Comparison of ENCODE assay signal across 14 mouse cellular contexts in genomic region chr6:30710371-30711364, GRCm38 (mm10). TPM values are rescaled to one million over a fixed set of nuclear protein-coding genes. Genes with fewer than 3 reads are reported as not detected.
A peak's percentile ranks its signal among the peaks of the same experiment; 100 is the strongest.
DNase-seq lines count a peak whose midpoint lies in the region; ATAC-seq and TF ChIP-seq lines count a peak whose summit lies in the region.
"Had no signal": no experiment of that assay in that cellular context is flagged by ENCODE, and none has a peak within 500 bp of the region (broad histone marks: within the 10 kb centered on the region; RNA-seq: fewer than 3 reads in every experiment).

No protein-coding gene starts in this region.

- H3K4me2 ChIP-seq in heart, embryonic 16.5 days (ENCODE audit: low read depth, low read length), result no peak overlapping the region
- H3K4me2 ChIP-seq in lung, postnatal 0 days (replicated peaks; ENCODE audit: low read depth, low read length), result no peak overlapping the region
- peak overlapping the region; percentile 49 for H3K4me2 ChIP-seq in limb, embryonic 13.5 days (replicated peaks)

- H3K36me3 ChIP-seq in heart, embryonic 16.5 days (ENCODE audit: control insufficient read depth, insufficient read depth), result no peaks in the 10 kb centered on the region
- H3K36me3 ChIP-seq in lung, postnatal 0 days (ENCODE audit: insufficient read depth, low read length), result no peaks in the 10 kb centered on the region
- no peaks in the 10 kb centered on the region for H3K36me3 ChIP-seq in embryonic facial prominence, embryonic 10.5 days (replicated peaks)
- H3K36me3 ChIP-seq in limb, embryonic 13.5 days, result no peaks in the 10 kb centered on the region

- H3K4me1 ChIP-seq in heart, embryonic 16.5 days (ENCODE audit: control insufficient read depth, insufficient read depth, low read length), result 0 out of 2 replicates have a peak, but pooled peaks cover 3% of the 10 kb centered on the region
- no peaks in the 10 kb centered on the region; the same call in 1 of the 2 replicates for H3K4me1 ChIP-seq in lung, postnatal 0 days (ENCODE audit: insufficient read depth, low read depth, low read length)
- peaks cover 45% of the 10 kb centered on the region for H3K4me1 ChIP-seq in embryonic facial prominence, embryonic 10.5 days
- peaks cover 59% of the 10 kb centered on the region for H3K4me1 ChIP-seq in limb, embryonic 13.5 days

- WGBS in heart, embryonic 16.5 days, result 62% methylated on average over 25 of the region's 25 CpGs
- 60% methylated on average over 25 of the region's 25 CpGs for WGBS in lung, postnatal 0 days
- WGBS in embryonic facial prominence, embryonic 10.5 days, result 64% methylated on average over 25 of the region's 25 CpGs
- WGBS in limb, embryonic 13.5 days, result 14% methylated on average over 25 of the region's 25 CpGs

- H3K9ac ChIP-seq in heart, embryonic 16.5 days (ENCODE audit: low read length), result no peak overlapping the region
- no peak overlapping the region for H3K9ac ChIP-seq in lung, postnatal 0 days (replicated peaks; ENCODE audit: low read depth)
- H3K9ac ChIP-seq in limb, embryonic 13.5 days, result peak overlapping the region; percentile 39; the same call in 1 of the 2 replicates

- intact Hi-C loops in heart, postnatal 10 days (cut with DNase I), result no loop called here

- no peak for TF ChIP-seq EP300 in lung, postnatal 0 days (IDR thresholded peaks at IDR 0.05)

- no peaks in the 10 kb centered on the region for H3K27me3 ChIP-seq in heart, embryonic 16.5 days (ENCODE audit: control insufficient read depth, insufficient read depth, low read length)
- no peaks in the 10 kb centered on the region for H3K27me3 ChIP-seq in lung, postnatal 0 days (replicated peaks; ENCODE audit: insufficient read depth, low read length)
- H3K27me3 ChIP-seq in embryonic facial prominence, embryonic 10.5 days (replicated peaks; ENCODE audit: low read depth, poor library complexity, severe bottlenecking), result no peaks in the 10 kb centered on the region
- H3K27me3 ChIP-seq in limb, embryonic 13.5 days, result no peaks in the 10 kb centered on the region
- H3K27me3 ChIP-seq: megakaryocyte, embryonic 14.5 days had no signal

- no peak for ATAC-seq in heart, embryonic 16.5 days (replicated peaks; ENCODE audit: extremely low read depth, insufficient read depth, low FRiP score)
- no peak for ATAC-seq in lung, postnatal 0 days
- peak; percentile 45; the same call in 1 of the 2 replicates for ATAC-seq in limb, embryonic 13.5 days (ENCODE audit: low FRiP score, low read depth)
- ATAC-seq: CD4-positive, CD25-positive, alpha-beta regulatory T cell, adult 4 months; forebrain, embryonic 14.5 days; inflammation-experienced regulatory T-cells, adult 6 months; Patski had no signal

- no peak overlapping the region for H3K4me3 ChIP-seq in heart, embryonic 16.5 days (ENCODE audit: low read length)
- H3K4me3 ChIP-seq in lung, postnatal 0 days (ENCODE audit: low read depth, low read length), result no peak overlapping the region
- H3K4me3 ChIP-seq in embryonic facial prominence, embryonic 10.5 days, result no peak overlapping the region
- H3K4me3 ChIP-seq in limb, embryonic 13.5 days, result no peak overlapping the region

- no peaks in the 10 kb centered on the region for H3K9me3 ChIP-seq in heart, embryonic 16.5 days (replicated peaks; ENCODE audit: control insufficient read depth, low read length)
- H3K9me3 ChIP-seq in lung, postnatal 0 days (ENCODE audit: low read length), result no peaks in the 10 kb centered on the region
- H3K9me3 ChIP-seq in embryonic facial prominence, embryonic 10.5 days, result no peaks in the 10 kb centered on the region
- H3K9me3 ChIP-seq in limb, embryonic 13.5 days, result no peaks in the 10 kb centered on the region

- no peak for DNase-seq in heart, postnatal 10 days
- peak; percentile 7 for DNase-seq in lung, postnatal 0 days (ENCODE audit: low spot score)
- no peak for DNase-seq in lung, postnatal 36 days
- DNase-seq in embryonic facial prominence, embryonic 10.5 days (ENCODE audit: low spot score), result no peak
- DNase-seq in spleen, postnatal 14 days (ENCODE audit: low spot score in 2 of 2), result no peak
- DNase-seq: cerebellum, adult 8-10 months; gastrocnemius, postnatal 14 days had no signal

- H3K27ac ChIP-seq in heart, embryonic 16.5 days (ENCODE audit: low read length), result peak overlapping the region; percentile 4; the same call in 1 of the 2 replicates
- 0 out of 2 replicates have a peak overlapping the region, but pooled peaks have one; percentile 38 for H3K27ac ChIP-seq in lung, postnatal 0 days (ENCODE audit: low read length)
- peak overlapping the region; percentile 83 for H3K27ac ChIP-seq in embryonic facial prominence, embryonic 10.5 days (replicated peaks)
- peak overlapping the region; percentile 95 for H3K27ac ChIP-seq in limb, embryonic 13.5 days

- no peak for TF ChIP-seq CTCF in lung, postnatal 0 days (IDR thresholded peaks at IDR 0.05)

RNA-seq across cellular contexts. Expression of gene Mest, which starts 12.7 kb away (rescaled TPM):
- 1,693 and 1,886 TPM in 2 replicates for polyA plus RNA-seq in heart, embryonic 16.5 days (2015; fragmentation: Nextera tagmentation; extraction: Ambion mirVana)
- total RNA-seq in heart, postnatal 10 days (2021), result 100 to 1,000 TPM; 192 to 215 TPM
- polyA plus RNA-seq in lung, postnatal 0 days (2015; fragmentation: Nextera tagmentation; extraction: Ambion mirVana), result 436 and 472 TPM in 2 replicates
- 1,878 and 2,201 TPM in 2 replicates for polyA plus RNA-seq in embryonic facial prominence, embryonic 10.5 days (2016; fragmentation: Nextera tagmentation; extraction: Ambion mirVana)
- 1,770 and 1,957 TPM in 2 replicates for polyA plus RNA-seq in limb, embryonic 13.5 days (2015; fragmentation: Nextera tagmentation; extraction: Ambion mirVana)

RNA-seq across cellular contexts. Expression of gene Cep41, which starts 17.1 kb away (rescaled TPM):
- 9.3 and 10.5 TPM in 2 replicates for polyA plus RNA-seq in heart, embryonic 16.5 days (2015; fragmentation: Nextera tagmentation; extraction: Ambion mirVana)
- 1 to 10 TPM; 2.3 to 4.1 TPM for total RNA-seq in heart, postnatal 10 days (2021)
- 6.1 and 6.3 TPM in 2 replicates for polyA plus RNA-seq in lung, postnatal 0 days (2015; fragmentation: Nextera tagmentation; extraction: Ambion mirVana)
- polyA plus RNA-seq in embryonic facial prominence, embryonic 10.5 days (2016; fragmentation: Nextera tagmentation; extraction: Ambion mirVana), result 17.7 and 17.9 TPM in 2 replicates
- 52.3 and 55.4 TPM in 2 replicates for polyA plus RNA-seq in limb, embryonic 13.5 days (2015; fragmentation: Nextera tagmentation; extraction: Ambion mirVana)

Comparison
In these comparisons a context has a peak if more than half of its experiments do, and no peak if none do; other contexts are left out.
1. H3K27ac ChIP-seq: peak in every context shown above with its lines; median percentile 95 in limb, embryonic 13.5 days; 83 in embryonic facial prominence, embryonic 10.5 days; 38 in lung, postnatal 0 days; 4 in heart, embryonic 16.5 days.